Mouse (Mus musculus) kidney, adult 2 months (tissue): Measurements from ENCODE around the gene Mink1. TPM values are rescaled to one million over a fixed set of nuclear protein-coding genes. Genes with fewer than 3 reads are reported as not detected.

Experiments
- DNase-seq: peaks from one replicate; pipeline ENCODE4 v3.0.0; 2021
- H3K27ac ChIP-seq: fragments of 200-500 bp; 2 replicates; pipeline ENCODE4 v1.5.1; 2012; ENCODE audit warnings: low read depth, low read length, control low read depth, inconsistent platforms; ENCODE audit not compliant: insufficient read depth
- H3K27me3 ChIP-seq: fragments of 200-500 bp; replicated peaks from 2 replicates; pipeline ENCODE4 v1.6.1; 2012; ENCODE audit warnings: mild to moderate bottlenecking, moderate library complexity, low read length, inconsistent platforms; ENCODE audit not compliant: control insufficient read depth, insufficient read depth
- H3K36me3 ChIP-seq: fragments of 200-500 bp; 2 replicates; pipeline ENCODE4 v1.6.1; 2012; ENCODE audit warnings: mild to moderate bottlenecking, moderate library complexity, low read length, inconsistent platforms; ENCODE audit not compliant: control insufficient read depth, insufficient read depth
- H3K4me1 ChIP-seq: fragments of 200-500 bp; 2 replicates; pipeline ENCODE4 v1.6.1; 2011; ENCODE audit warnings: low read length; ENCODE audit not compliant: control insufficient read depth, insufficient read depth
- H3K4me3 ChIP-seq: fragments of 200-500 bp; 2 replicates; pipeline ENCODE4 v1.5.1; 2011; ENCODE audit warnings: mild to moderate bottlenecking, low read depth, low read length, control low read depth; ENCODE audit not compliant: insufficient read depth
- CTCF ChIP-seq: fragments of 200-500 bp; conservative IDR thresholded peaks from 2 replicates; pipeline ENCODE4 v1.5.1; 2011; ENCODE audit warnings: low read depth, mild to moderate bottlenecking, control low read depth, low read length, moderate library complexity, mixed read lengths; ENCODE audit not compliant: insufficient read depth, insufficient read length
- POLR2A ChIP-seq: fragments of 200-500 bp; IDR thresholded peaks from one replicate; pipeline ENCODE4 v1.6.1; 2011; ENCODE audit warnings: low read depth, low read length, control low read depth
- WGBS: fragments of 180-500 bp; shearing (Covaris S2); methylation state at CpG from one replicate; pipeline ENCODE4 v1.1.7; 2018; 5-methylcytosine and 5-hydroxymethylcytosine counted together
- polyA plus RNA-seq: library from polyadenylated mRNA; depleted of rRNA; stranded (reverse); fragments of >200 nt; gene quantifications from 2 replicates; pipeline ENCODE4 v1.2.3, GENCODE M21; 2012

Gene Mink1
- polyA plus RNA-seq, 1 experiment = 73.1 TPM

DNA sequence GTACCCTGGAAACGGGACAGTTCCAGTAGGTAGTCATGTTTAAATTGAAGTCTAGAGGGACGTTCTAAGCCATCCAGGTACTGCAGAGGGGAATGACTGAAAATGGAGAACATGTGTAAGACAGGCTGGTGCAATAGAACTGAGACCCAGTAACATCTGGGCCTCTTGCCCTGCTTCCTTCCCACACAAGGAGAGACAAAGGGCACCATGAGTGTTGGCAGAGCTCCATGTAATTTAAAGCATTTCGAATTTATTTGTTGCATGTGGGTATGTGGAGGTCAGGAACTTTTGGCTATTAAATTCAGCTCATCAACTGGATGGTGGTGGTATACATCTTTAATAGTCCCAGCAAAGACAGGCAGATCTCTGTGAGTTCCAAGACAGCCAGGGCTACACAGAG, 19.5 kb downstream of the Mink1 start:
- Histone ChIP-seq H3K4me1 (peaks cover 44% of the 10 kb centered on the region), H3K36me3 (no peaks in the 10 kb centered on the region), H3K27ac (no peak overlapping the region), H3K4me3 (no peak overlapping the region), H3K27me3 (no peaks in the 10 kb centered on the region)
- peak; percentile 19 for DNase-seq
- TF ChIP-seq POLR2A (no peak), CTCF (no peak)
- 21% methylated on average over 3 of the region's 3 CpGs for WGBS

GRCm38 (mm10) chr11:70583022-70583714, 20.5 kb downstream of the Mink1 start:
- WGBS = 53% methylated on average over 6 of the region's 6 CpGs
- Histone ChIP-seq H3K36me3 (no peaks in the 10 kb centered on the region), H3K4me3 (no peak overlapping the region), H3K27ac (0 out of 2 replicates have a peak overlapping the region, but pooled peaks have one; percentile 9), H3K27me3 (no peaks in the 10 kb centered on the region), H3K4me1 (peaks cover 45% of the 10 kb centered on the region)
- TF ChIP-seq CTCF (no peak), POLR2A (no peak)
- DNase-seq = no peak

- no peak overlapping the region for H3K27ac ChIP-seq
Observed at GRCm38 (mm10) chr11:70583775-70584174, 21.1 kb downstream of the Mink1 start.

DNA sequence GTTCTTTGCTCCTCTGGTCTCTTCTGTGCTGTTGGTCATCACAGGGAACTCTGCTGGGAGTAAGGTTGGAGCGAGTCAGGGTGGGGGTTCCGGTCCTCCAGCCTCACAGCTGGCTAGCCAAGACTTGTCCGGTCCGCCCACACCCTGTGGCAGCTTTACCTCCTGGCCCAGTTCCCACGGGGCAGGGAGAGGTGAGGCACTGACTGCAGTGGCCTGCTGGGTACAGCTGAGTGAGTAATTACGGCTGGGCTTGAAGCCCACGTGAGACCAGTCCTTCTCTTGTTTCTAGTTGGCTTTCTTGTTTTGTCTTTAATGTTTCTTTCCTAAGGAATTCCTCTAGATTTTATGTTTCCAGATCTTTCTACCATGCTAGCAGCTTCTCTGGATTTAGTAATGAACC, 22.8 kb downstream of the Mink1 start:
- DNase-seq = peak; percentile 88
- WGBS = 9% methylated on average over 7 of the region's 7 CpGs
- Histone ChIP-seq H3K4me1 (peaks cover 35% of the 10 kb centered on the region), H3K27ac (no peak overlapping the region), H3K4me3 (no peak overlapping the region), H3K27me3 (no peaks in the 10 kb centered on the region), H3K36me3 (no peaks in the 10 kb centered on the region)
- TF ChIP-seq POLR2A (no peak), CTCF (no peak)

More at GRCm38 (mm10) chr11:70583775-70584174, 21.1 kb downstream of the Mink1 start:
- TF ChIP-seq CTCF = no peak
- no peak for TF ChIP-seq POLR2A
- Histone ChIP-seq H3K4me3 (no peak overlapping the region), H3K27me3 (no peaks in the 10 kb centered on the region), H3K36me3 (no peaks in the 10 kb centered on the region), H3K4me1 (peaks cover 46% of the 10 kb centered on the region)
- no peak for DNase-seq
- WGBS = 82% methylated on average over 7 of the region's 7 CpGs

GRCm38 (mm10) chr11:70586261-70586660, 23.6 kb downstream of the Mink1 start:
- TF ChIP-seq CTCF = no peak
- no peak for TF ChIP-seq POLR2A
- Histone ChIP-seq H3K27ac (no peak overlapping the region), H3K4me3 (no peak overlapping the region), H3K27me3 (no peaks in the 10 kb centered on the region), H3K36me3 (no peaks in the 10 kb centered on the region), H3K4me1 (peaks cover 34% of the 10 kb centered on the region)
- DNase-seq = no peak
- WGBS = 68% methylated on average over 3 of the region's 3 CpGs

DNA sequence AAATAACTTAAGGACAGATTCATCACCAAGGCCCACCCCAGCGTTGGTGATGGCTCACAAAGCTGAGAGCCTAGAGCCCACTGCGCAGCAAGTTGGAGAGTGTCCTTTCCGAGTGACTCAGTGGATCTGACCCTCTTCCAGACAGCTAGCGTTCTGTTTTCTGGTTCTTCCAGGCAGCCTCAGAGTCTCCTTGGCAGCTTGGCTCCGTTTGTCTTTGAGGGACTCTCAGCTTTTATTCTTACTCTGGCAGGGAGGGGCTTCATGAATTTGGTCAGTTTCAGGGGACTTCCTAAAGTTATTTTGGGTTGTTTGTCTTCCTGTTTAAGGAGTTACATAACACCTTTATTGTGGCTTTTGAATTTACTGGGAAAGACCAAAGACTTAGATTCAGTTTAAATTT, 24.3 kb downstream of the Mink1 start:
- Histone ChIP-seq H3K27me3 (no peaks in the 10 kb centered on the region), H3K4me3 (no peak overlapping the region), H3K36me3 (no peaks in the 10 kb centered on the region), H3K4me1 (peaks cover 38% of the 10 kb centered on the region), H3K27ac (no peak overlapping the region)
- WGBS = 69% methylated on average over 5 of the region's 5 CpGs
- no peak for TF ChIP-seq CTCF
- TF ChIP-seq POLR2A = no peak
- peak; percentile 19 for DNase-seq

DNA sequence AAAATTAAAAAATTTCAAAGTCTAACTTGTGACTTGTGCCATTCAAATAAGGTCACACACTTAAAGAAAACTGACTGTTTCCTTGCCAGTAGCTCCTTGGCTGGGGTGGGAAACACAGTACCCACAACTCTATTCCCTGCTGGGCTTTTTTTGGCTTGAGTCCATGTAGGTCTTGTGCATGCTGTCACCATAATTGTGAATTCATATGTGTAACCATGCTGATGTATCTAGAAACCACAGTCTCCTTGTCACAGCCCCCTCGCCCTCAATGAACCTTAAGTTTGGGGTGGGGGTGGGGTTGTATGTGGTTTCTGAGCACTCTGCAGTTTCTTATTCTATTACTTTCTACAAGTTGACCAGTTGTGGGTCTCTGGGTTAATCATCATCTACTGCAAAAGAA, 29.1 kb downstream of the Mink1 start:
- TF ChIP-seq POLR2A = no peak
- TF ChIP-seq CTCF = no peak
- H3K4me1 ChIP-seq = peaks cover 50% of the 10 kb centered on the region
- H3K27ac ChIP-seq = no peak overlapping the region
- no peaks in the 10 kb centered on the region for H3K27me3 ChIP-seq
- DNase-seq = peak; percentile 40
- H3K4me3 ChIP-seq = no peak overlapping the region
- 70% methylated on average over 1 of the region's 1 CpGs for WGBS
- no peaks in the 10 kb centered on the region for H3K36me3 ChIP-seq
